Mouse (Mus musculus): ENCODE results near the gene Cd93. TPM values are rescaled to one million over a fixed set of nuclear protein-coding genes. Genes with fewer than 3 reads are reported as not detected.

Cd93 gene
- polyA plus RNA-seq, 1 experiment from 2014 or later: 8.0 TPM

DNA sequence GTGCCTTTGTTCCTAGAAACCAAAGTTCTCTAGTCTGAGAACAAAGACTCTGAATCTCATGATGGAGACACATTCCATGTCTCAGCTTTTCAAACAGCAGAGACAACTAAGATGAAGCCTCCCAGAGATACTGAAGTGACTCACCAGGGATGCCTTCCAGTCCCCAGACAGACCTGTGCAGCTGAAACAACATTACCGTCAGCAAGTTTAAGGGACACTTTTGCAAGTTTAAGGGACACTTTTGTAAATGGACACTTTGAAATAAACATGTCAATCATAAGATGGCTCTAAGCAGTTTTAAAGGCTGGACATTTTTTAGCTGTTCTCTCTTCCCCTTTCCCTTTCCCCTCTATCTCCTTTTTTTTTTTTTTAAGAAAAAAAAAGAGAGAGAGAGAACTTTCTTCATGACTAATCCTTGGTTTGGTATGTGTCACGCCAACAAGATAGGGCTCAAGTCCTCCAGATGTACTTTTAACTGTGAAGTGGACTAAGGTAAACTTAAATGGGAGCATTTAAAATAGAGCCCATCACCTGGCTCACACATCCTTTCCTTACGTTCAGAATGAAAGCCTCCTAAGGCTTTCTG lies 3.6 kb downstream of the Cd93 start:
- no peak overlapping the region for H3K9ac ChIP-seq
- no peaks in the 10 kb centered on the region for H3K36me3 ChIP-seq
- no peak for ATAC-seq (ENCODE audit: low FRiP score, low read depth)
- WGBS: 75% methylated on average over 3 of the region's 3 CpGs
- no peaks in the 10 kb centered on the region for H3K27me3 ChIP-seq (replicated peaks)
- H3K9me3 ChIP-seq: no peaks in the 10 kb centered on the region
- H3K27ac ChIP-seq: no peak overlapping the region
- H3K4me3 ChIP-seq: no peak overlapping the region
- no peaks in the 10 kb centered on the region for H3K4me1 ChIP-seq
- H3K4me2 ChIP-seq (replicated peaks): no peak overlapping the region

DNA sequence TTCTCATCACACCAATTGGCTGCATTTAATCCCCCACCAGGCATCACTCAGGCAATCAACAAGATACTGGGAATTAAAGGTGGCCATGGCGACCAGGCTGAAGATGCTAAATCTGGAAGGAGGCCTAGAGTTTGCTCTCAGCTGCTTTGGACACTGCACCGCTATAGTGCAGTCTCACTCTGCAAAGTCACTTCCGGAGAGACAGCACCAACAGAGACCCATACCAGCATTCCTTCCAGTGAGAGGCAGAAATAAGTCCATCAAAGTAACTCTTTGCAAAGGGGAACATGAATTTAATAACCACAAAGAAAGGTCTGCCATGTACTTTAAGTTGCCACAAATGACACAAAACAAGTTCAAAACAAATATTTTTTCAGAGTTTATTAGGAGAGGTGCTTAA lies 7.1 kb downstream of the Cd93 start:
- Histone ChIP-seq H3K4me3 (no peak overlapping the region), H3K36me3 (no peaks in the 10 kb centered on the region), H3K9ac (no peak overlapping the region), H3K9me3 (no peaks in the 10 kb centered on the region), H3K4me1 (no peaks in the 10 kb centered on the region), H3K27ac (no peak overlapping the region), H3K27me3 (replicated peaks) (no peaks in the 10 kb centered on the region), H3K4me2 (replicated peaks) (no peak overlapping the region)
- WGBS: 68% methylated on average over 3 of the region's 3 CpGs
- no peak for ATAC-seq (ENCODE audit: low FRiP score, low read depth)

DNA sequence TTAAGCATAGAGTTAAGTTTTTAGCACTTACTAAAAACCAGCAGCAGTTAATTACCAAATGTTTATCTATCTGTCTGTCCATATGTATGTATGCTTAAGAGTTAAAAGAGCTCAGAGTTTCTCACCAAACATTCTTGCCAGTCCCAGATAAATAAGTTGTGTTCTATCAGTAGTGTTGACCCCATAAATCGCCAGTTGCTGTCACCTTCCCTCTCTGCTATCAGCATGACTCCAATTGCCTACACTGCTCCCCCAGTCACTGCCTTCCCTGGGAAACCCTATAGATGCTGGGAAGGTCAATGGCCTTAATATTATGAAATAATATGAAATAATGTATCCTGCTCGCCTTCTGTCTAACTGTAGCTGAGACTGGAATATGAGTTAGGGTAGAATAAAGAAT lies 11.0 kb downstream of the Cd93 start:
- H3K27ac ChIP-seq: no peak overlapping the region
- WGBS: 62% methylated on average over 2 of the region's 2 CpGs
- no peaks in the 10 kb centered on the region for H3K9me3 ChIP-seq
- ATAC-seq (ENCODE audit: low FRiP score, low read depth): no peak
- H3K9ac ChIP-seq: no peak overlapping the region
- H3K4me3 ChIP-seq: no peak overlapping the region
- H3K36me3 ChIP-seq: no peaks in the 10 kb centered on the region
- H3K4me2 ChIP-seq (replicated peaks): no peak overlapping the region
- no peaks in the 10 kb centered on the region for H3K27me3 ChIP-seq (replicated peaks)
- no peaks in the 10 kb centered on the region for H3K4me1 ChIP-seq

DNA sequence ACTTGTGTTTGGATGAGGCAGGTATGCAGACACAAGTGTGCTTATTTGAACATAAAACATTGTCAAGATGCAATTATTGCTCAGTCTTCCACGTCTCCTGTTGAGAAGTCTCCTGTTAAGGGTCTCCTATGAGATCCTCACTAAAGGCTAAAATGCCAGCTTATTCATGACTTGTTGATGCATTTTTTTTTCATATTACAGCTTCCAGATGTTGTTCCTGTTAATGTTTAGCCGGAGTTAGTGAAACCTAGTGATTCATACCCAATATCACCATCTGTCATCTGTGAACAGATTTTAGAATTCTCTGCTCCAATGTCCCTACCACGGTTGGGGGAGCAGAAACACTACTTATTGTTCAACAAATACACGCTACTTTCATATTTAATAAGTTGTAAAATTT lies 12.4 kb downstream of the Cd93 start:
- Histone ChIP-seq H3K27me3 (replicated peaks) (no peaks in the 10 kb centered on the region), H3K9ac (no peak overlapping the region), H3K4me2 (replicated peaks) (no peak overlapping the region), H3K27ac (no peak overlapping the region), H3K4me3 (no peak overlapping the region), H3K36me3 (no peaks in the 10 kb centered on the region), H3K4me1 (no peaks in the 10 kb centered on the region), H3K9me3 (no peaks in the 10 kb centered on the region)
- no peak for ATAC-seq (ENCODE audit: low FRiP score, low read depth)
- 81% methylated on average over 4 of the region's 4 CpGs for WGBS

DNA sequence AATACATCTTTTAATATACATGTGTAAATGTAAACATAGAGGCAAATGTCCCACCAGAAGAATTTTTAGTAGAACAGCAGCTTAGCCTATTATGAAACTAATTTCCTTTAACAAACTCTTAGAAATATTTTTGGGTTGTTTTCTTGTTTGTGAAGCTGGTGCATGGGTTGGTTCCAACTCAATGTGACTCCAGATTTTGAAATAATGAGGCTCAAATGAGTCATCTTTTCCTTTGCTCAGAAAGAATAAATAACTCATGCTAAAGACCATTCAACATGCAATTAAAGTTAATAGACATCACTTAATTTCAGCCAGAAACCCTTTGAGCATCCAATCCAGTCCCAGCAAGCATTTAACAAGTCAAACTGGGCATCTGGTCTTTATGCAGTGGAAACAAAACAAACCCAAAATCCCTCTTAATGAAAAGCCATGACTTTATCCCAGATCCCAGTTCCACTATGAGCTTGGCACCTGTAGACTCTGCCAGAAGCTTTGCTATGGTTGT lies 14.3 kb downstream of the Cd93 start:
- H3K9ac ChIP-seq: no peak overlapping the region
- no peak overlapping the region for H3K4me2 ChIP-seq (replicated peaks)
- no peak overlapping the region for H3K4me3 ChIP-seq
- no peaks in the 10 kb centered on the region for H3K27me3 ChIP-seq (replicated peaks)
- H3K4me1 ChIP-seq: no peaks in the 10 kb centered on the region
- H3K36me3 ChIP-seq: no peaks in the 10 kb centered on the region
- H3K27ac ChIP-seq: no peak overlapping the region
- ATAC-seq (ENCODE audit: low FRiP score, low read depth): no peak
- no peaks in the 10 kb centered on the region for H3K9me3 ChIP-seq

DNA sequence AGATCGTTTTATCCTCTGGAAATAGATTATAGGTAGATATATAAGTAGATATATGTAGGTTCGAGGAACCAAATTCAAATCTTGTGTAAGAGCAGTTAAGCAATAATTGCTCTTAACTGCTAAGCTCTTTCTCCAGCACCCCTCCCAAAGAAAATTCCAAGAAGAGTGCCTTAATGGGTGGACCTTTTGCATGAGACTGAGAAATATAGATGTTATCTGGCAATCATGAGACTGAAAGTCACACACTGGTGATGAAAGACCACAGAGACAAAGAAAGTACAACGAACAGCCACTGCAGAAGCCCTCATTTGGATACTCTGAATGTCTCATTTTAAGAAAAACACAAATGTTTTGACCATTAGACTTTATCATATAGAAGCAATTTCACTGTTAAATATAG lies 14.8 kb downstream of the Cd93 start:
- Histone ChIP-seq H3K36me3 (no peaks in the 10 kb centered on the region), H3K27me3 (replicated peaks) (no peaks in the 10 kb centered on the region), H3K27ac (no peak overlapping the region), H3K4me3 (no peak overlapping the region), H3K9ac (no peak overlapping the region), H3K4me2 (replicated peaks) (no peak overlapping the region), H3K9me3 (no peaks in the 10 kb centered on the region), H3K4me1 (no peaks in the 10 kb centered on the region)
- ATAC-seq (ENCODE audit: low FRiP score, low read depth): no peak
- 87% methylated on average over 3 of the region's 3 CpGs for whole genome bisulfite sequencing

DNA sequence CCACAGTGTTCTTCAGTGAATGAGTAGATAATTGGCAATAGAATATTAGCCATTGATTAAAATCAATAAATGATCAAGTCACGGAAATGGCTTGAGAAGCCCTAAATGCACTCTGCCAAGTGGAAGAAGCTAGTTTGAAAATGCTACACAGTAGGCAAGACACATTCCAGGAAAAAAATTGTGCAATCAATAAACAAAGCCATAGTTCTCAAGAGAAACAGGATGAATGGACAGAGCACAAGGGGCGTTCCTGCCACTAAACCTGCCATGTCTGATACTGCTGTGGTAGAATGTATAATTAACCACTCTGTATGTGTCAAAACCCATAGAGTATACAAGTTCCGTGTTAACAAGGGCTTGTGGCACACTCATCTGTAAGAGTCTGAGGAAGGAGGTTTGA lies 15.8 kb downstream of the Cd93 start:
- H3K9ac ChIP-seq: no peak overlapping the region
- ATAC-seq (ENCODE audit: low FRiP score, low read depth): no peak
- 89% methylated on average over 3 of the region's 3 CpGs for WGBS

DNA sequence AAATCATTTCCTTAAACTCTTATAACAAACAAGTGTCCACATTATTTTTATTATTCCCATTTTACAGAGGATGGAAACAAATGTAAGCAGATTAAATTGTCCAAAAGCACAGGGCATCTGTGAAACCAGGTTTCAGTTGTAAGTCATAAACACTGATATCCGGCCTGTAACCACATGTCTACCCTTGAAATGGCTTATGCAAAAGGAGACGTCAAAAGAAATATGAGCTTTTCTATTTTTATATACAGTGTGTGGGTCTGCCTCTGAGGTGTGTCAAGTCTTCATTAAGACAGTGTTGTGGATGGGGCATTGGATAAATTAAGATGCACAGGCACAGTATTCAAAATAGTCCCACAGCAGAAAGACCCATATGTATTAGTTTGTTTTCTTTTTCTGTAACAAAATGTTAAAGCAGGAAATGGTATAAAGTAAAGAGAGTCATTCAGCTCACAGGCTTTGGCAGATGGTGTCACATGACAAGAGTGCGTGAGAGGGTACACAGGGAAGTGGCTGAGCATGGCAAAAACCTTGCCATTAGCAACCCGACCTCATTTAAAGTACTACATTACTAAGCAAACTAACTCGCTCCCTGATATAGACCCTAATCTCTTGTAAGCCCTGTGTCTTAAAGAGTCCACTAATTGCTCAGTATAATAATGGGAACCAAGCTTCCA lies 17.5 kb downstream of the Cd93 start:
- no peaks in the 10 kb centered on the region for H3K9me3 ChIP-seq
- no peak for ATAC-seq (ENCODE audit: low FRiP score, low read depth)
- no peaks in the 10 kb centered on the region for H3K27me3 ChIP-seq (replicated peaks)
- H3K4me3 ChIP-seq: no peak overlapping the region
- no peak overlapping the region for H3K4me2 ChIP-seq (replicated peaks)
- no peak overlapping the region for H3K27ac ChIP-seq
- no peaks in the 10 kb centered on the region for H3K4me1 ChIP-seq
- 81% methylated on average over 5 of the region's 5 CpGs for WGBS
- no peak overlapping the region for H3K9ac ChIP-seq
- no peaks in the 10 kb centered on the region for H3K36me3 ChIP-seq

More for the DNA sequence above, 15.8 kb downstream of the Cd93 start:
- H3K9me3 ChIP-seq: no peaks in the 10 kb centered on the region
- no peaks in the 10 kb centered on the region for H3K4me1 ChIP-seq
- no peak overlapping the region for H3K27ac ChIP-seq
- H3K4me3 ChIP-seq: no peak overlapping the region
- H3K4me2 ChIP-seq (replicated peaks): no peak overlapping the region
- no peaks in the 10 kb centered on the region for H3K36me3 ChIP-seq
- no peaks in the 10 kb centered on the region for H3K27me3 ChIP-seq (replicated peaks)

DNA sequence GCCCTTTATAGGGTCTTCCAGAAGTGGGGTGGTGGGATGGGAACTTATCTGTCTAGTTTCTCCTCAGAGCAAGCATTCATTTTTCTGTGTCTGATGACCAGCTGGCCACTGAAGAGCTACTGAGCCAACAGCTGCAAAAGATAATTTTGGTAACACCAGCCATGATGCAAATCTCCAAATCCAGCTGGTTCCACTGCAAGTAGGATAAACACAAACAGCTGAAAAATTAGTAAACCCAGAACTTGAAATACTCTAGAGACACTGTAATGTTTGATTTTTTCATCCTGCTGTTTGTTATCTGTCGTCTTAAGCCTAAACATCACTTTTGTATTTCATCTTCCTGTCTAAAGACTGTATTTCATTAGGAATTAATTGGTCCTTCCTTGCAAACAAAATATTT lies 21.7 kb downstream of the Cd93 start:
- Histone ChIP-seq H3K9me3 (no peaks in the 10 kb centered on the region), H3K4me3 (no peak overlapping the region), H3K4me1 (no peaks in the 10 kb centered on the region), H3K27me3 (replicated peaks) (no peaks in the 10 kb centered on the region), H3K36me3 (no peaks in the 10 kb centered on the region), H3K4me2 (replicated peaks) (no peak overlapping the region), H3K27ac (no peak overlapping the region), H3K9ac (no peak overlapping the region)
- 74% methylated on average over 1 of the region's 1 CpGs for WGBS
- no peak for ATAC-seq (ENCODE audit: low FRiP score, low read depth)

DNA sequence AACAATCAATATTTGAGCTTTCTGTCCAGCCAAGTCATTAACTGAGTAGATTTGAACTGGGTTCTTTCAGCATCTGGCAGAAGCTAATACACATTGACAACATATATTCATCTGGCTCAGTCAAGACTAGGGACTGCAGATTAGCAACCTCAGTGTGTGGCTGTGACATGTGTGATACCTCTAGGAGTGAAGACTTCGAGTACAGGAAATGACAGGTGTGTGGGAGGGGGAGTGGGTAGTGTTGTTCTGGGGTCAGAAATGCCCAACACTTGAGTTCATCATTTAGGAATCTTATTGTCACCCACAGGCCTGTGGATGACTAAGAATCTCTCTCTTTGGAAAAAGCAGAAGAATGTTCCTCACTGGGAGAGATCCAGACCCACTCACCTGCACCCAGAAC lies 22.3 kb downstream of the Cd93 start:
- Histone ChIP-seq H3K9me3 (no peaks in the 10 kb centered on the region), H3K4me1 (no peaks in the 10 kb centered on the region), H3K27ac (no peak overlapping the region), H3K27me3 (replicated peaks) (no peaks in the 10 kb centered on the region), H3K4me3 (no peak overlapping the region), H3K36me3 (no peaks in the 10 kb centered on the region), H3K9ac (no peak overlapping the region), H3K4me2 (replicated peaks) (no peak overlapping the region)
- no peak for ATAC-seq (ENCODE audit: low FRiP score, low read depth)
- WGBS: 66% methylated on average over 1 of the region's 1 CpGs

DNA sequence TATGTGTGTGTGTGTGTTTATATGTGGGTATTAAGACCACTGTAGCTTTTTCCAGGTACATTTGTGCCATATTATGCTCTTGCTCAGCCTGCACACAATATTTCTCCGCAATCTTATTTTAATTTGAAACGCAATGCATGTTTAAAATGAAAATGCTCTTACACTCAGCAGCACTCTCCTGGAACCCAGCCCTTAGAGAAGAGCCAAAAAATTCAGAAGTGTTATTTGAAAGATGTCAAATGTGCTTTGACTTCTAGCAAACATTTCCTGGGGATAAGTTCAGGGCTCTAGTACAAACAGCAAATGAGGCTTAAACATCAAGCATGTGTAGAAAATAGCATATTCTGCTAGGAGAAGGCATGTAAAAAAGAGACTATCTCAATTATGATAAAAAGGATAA lies 23.6 kb downstream of the Cd93 start:
- Histone ChIP-seq H3K9me3 (no peaks in the 10 kb centered on the region), H3K27ac (no peak overlapping the region), H3K4me2 (replicated peaks) (no peak overlapping the region), H3K27me3 (replicated peaks) (no peaks in the 10 kb centered on the region), H3K36me3 (no peaks in the 10 kb centered on the region), H3K4me3 (no peak overlapping the region), H3K9ac (no peak overlapping the region), H3K4me1 (no peaks in the 10 kb centered on the region)
- 94% methylated on average over 2 of the region's 2 CpGs for WGBS
- no peak for ATAC-seq (ENCODE audit: low FRiP score, low read depth)

DNA sequence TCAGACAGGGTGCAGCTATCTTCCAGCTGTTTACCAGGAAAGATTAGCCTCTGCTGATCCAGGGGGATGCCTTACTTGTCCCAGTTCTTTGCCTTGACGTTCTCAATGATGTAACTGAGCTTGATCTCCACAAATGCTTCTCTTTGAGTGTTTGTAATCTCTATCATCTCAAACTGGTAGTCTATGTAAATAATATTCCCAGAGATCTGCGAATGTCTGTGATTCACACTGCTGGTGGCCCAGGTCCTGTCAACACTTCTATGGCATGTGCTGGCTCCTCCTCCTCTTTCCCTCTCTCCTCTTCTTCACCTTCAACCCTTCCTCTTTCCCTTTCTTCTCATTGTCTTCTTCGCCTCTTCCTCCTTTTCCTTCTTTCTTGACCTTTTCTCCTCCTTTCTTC lies 24.2 kb downstream of the Cd93 start:
- WGBS: 78% methylated on average over 3 of the region's 3 CpGs
- H3K9me3 ChIP-seq: no peaks in the 10 kb centered on the region
- ATAC-seq (ENCODE audit: low FRiP score, low read depth): no peak
- no peak overlapping the region for H3K27ac ChIP-seq
- no peaks in the 10 kb centered on the region for H3K36me3 ChIP-seq
- no peak overlapping the region for H3K4me2 ChIP-seq (replicated peaks)
- no peaks in the 10 kb centered on the region for H3K4me1 ChIP-seq
- no peak overlapping the region for H3K9ac ChIP-seq
- H3K4me3 ChIP-seq: no peak overlapping the region
- H3K27me3 ChIP-seq (replicated peaks): no peaks in the 10 kb centered on the region

DNA sequence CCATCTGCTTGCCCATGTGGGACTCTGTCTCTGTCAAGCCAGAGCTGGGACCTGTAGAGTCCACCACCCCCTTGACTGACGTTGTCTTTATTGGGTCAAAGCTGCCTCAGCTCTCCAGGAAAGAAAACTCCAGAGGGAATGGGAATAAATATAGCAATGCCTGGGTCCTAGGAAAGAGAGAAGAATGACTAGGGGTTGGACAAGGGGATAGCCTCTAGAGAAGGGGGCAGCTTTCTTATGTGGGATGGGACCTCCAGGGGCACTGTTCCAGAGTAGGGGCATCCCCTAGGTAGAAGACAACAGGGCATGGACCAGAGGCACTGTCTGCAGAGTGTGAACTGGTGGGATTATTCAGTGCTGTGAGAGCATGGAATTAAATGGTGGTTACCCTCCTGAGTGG lies 33.5 kb downstream of the Cd93 start:
- no peak overlapping the region for H3K4me2 ChIP-seq (replicated peaks)
- H3K9me3 ChIP-seq: no peaks in the 10 kb centered on the region
- peaks cover 41% of the 10 kb centered on the region for H3K27me3 ChIP-seq (replicated peaks)
- 85% methylated on average over 1 of the region's 1 CpGs for WGBS
- H3K9ac ChIP-seq: no peak overlapping the region
- no peaks in the 10 kb centered on the region for H3K36me3 ChIP-seq
- no peak for ATAC-seq (ENCODE audit: low FRiP score, low read depth)
- H3K27ac ChIP-seq: no peak overlapping the region
- H3K4me3 ChIP-seq: no peak overlapping the region
- H3K4me1 ChIP-seq: peaks cover 22% of the 10 kb centered on the region
